Mouse (Mus musculus) cerebellum, adult 2 months (tissue): ENCODE results near the gene Tmem9b. TPM values are rescaled to one million over a fixed set of nuclear protein-coding genes. Genes with fewer than 3 reads are reported as not detected.

Experiments used
- DNase-seq, 2 experiments: peaks; one replicate each; pipeline ENCODE4 v3.0.0; 2021
- H3K27ac ChIP-seq: fragments of 200-500 bp; 2 replicates; pipeline ENCODE4 v1.5.1; 2012; ENCODE audit warnings: low read length, control low read depth, inconsistent platforms; ENCODE audit not compliant: insufficient read depth
- H3K27me3 ChIP-seq: fragments of 200-500 bp; 2 replicates; pipeline ENCODE4 v1.6.1; 2012; ENCODE audit warnings: inconsistent platforms, mild to moderate bottlenecking, low read length, moderate library complexity; ENCODE audit not compliant: control insufficient read depth, insufficient read depth
- H3K4me1 ChIP-seq: fragments of 200-500 bp; 2 replicates; pipeline ENCODE4 v1.6.1; 2011; ENCODE audit warnings: low read length; ENCODE audit not compliant: control insufficient read depth, insufficient read depth
- H3K4me3 ChIP-seq: fragments of 200-500 bp; replicated peaks from 2 replicates; pipeline ENCODE3; 2011; ENCODE audit warnings: mild to moderate bottlenecking, low read depth, low read length, control low read depth; ENCODE audit not compliant: insufficient read depth
- CTCF ChIP-seq: fragments of 200-500 bp; IDR thresholded peaks from 2 replicates; pipeline ENCODE4 v1.5.1; 2011; ENCODE audit warnings: low read depth, mild to moderate bottlenecking, control low read depth, low read length, moderate library complexity, borderline replicate concordance; ENCODE audit not compliant: insufficient read depth
- POLR2A ChIP-seq: fragments of 200-500 bp; IDR thresholded peaks from 2 replicates; pipeline ENCODE4 v1.6.1; 2011; ENCODE audit warnings: low read length, control low read depth, borderline replicate concordance; ENCODE audit not compliant: insufficient read depth
- WGBS: fragments of 180-500 bp; shearing (Covaris S2); methylation state at CpG from one replicate; pipeline ENCODE4 v1.1.7; 2018; 5-methylcytosine and 5-hydroxymethylcytosine counted together
- polyA plus RNA-seq: library from polyadenylated mRNA; depleted of rRNA; stranded (reverse); fragments of >200 nt; gene quantifications from 2 replicates; pipeline ENCODE4 v1.2.3, GENCODE M21; 2012

Tmem9b gene
- polyA plus RNA-seq, 1 experiment, result 140 TPM

DNA sequence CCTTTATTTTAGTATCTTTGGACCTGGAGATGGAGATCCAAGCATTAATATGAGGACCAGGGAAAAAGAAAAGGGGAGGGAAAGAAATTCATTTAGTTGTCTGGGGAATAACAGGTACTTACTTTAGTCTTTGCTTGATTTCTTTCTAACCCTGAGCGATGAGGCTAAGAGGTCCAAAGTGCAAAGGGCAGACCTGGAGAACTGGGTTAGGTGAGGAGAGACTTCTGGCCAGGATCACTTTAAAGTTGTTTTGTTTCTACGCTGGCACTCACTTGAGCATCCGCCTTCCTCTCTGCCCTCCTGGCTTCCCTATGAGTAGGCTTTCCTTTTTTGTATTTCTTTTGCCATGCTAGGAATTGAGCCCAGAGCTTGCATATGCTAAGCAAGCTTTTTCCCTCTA, 3.6 kb upstream of the Tmem9b start:
- Histone ChIP-seq H3K27me3 (no peaks in the 10 kb centered on the region; the same call in 1 of the 2 replicates), H3K27ac (no peak overlapping the region), H3K4me3 (no peak overlapping the region), H3K4me1 (no peaks in the 10 kb centered on the region)
- WGBS, result 95% methylated on average over 3 of the region's 3 CpGs
- TF ChIP-seq CTCF, result no peak
- no peak for TF ChIP-seq POLR2A
- DNase-seq, result no peak

DNA sequence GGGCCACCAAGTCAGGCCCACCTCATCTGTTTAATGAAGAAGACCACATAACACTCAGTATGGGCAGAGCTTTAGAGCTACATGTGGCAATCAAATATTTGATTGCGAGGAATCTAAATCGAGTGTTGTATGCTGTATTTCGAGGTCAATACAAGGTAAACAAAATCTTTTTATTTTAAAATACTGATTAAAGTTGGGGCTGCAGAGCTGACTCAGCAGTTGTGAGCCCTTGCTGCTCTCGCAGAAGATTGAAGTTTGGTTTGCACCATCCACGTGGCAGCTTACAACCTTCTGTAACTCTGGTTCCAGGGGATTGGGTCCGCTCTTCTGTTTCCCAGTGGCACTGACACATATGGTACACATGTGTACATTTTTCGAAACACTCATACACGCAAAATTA, 1.4 kb upstream of the Tmem9b start:
- H3K27me3 ChIP-seq, result no peaks in the 10 kb centered on the region; the same call in 1 of the 2 replicates
- 93% methylated on average over 8 of the region's 8 CpGs for WGBS

DNA sequence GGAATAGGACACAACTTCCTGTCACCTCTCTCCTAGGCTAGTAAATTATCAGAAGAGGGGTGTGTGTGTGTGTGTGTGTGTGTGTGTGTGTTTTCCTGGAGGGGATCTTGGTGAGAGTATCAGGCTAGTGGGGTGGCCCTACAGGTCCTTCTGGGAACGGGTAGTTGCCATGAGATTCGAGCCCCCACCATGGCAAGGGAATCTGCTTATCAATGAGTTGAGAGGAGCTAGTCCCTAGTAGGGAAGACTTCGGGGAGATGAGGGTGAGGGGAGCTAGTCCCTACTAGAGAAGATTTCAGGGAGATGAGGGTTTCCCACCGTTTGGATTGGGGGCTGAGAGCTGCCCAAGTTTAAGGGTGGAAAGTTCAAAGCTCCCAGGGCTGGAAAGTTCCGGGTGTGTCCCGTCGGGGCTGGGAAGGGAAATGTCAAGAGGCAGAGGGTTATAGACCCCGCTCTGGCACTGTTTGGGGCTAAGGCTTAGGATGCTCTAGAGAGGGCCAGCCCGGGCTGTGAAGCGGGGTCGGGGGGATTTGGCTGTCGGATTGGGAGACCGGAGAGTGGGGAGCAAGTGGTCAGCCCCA, 1.2 kb downstream of the Tmem9b start:
- TF ChIP-seq CTCF, result no peak
- H3K4me3 ChIP-seq, result peak overlapping the region; percentile 96
- 1% methylated on average over 13 of the region's 13 CpGs for WGBS
- H3K27ac ChIP-seq, result peak overlapping the region; percentile 94
- H3K4me1 ChIP-seq, result peaks cover 2% of the 10 kb centered on the region; the same call in 1 of the 2 replicates
- DNase-seq, result no peak
- H3K27me3 ChIP-seq, result no peaks in the 10 kb centered on the region; the same call in 1 of the 2 replicates

More for the DNA sequence above, 1.4 kb upstream of the Tmem9b start:
- no peak overlapping the region for H3K27ac ChIP-seq
- TF ChIP-seq CTCF, result no peak
- TF ChIP-seq POLR2A, result no peak
- no peak for DNase-seq
- H3K4me1 ChIP-seq, result peaks cover 2% of the 10 kb centered on the region; the same call in 1 of the 2 replicates
- no peak overlapping the region for H3K4me3 ChIP-seq

DNA sequence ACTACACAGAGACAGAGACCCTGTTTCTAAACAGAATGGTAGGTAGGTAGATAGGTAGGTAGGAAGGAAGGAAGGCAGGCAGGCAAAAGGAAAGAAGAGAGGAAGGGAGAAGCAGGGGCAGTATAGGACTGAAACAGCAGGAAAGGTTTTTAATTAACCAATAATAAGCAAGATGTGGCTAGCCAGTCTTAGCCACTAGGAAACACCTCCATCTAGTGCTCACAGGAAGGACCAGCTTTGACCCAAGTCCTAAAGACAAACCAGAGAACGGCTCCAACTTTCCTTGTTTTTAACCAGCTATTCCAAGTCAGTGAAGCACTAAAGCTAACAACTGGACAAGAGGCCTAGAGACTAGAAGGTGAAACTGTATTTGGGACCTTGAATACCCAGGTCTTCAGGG, 4.9 kb downstream of the Tmem9b start:
- TF ChIP-seq POLR2A (no peak), CTCF (no peak)
- WGBS, result 49% methylated on average over 1 of the region's 1 CpGs
- no peaks in the 10 kb centered on the region; the same call in 1 of the 2 replicates for H3K27me3 ChIP-seq
- no peak overlapping the region for H3K4me3 ChIP-seq
- no peak for DNase-seq
- H3K4me1 ChIP-seq, result peaks cover 2% of the 10 kb centered on the region; the same call in 1 of the 2 replicates
- no peak overlapping the region for H3K27ac ChIP-seq

DNA sequence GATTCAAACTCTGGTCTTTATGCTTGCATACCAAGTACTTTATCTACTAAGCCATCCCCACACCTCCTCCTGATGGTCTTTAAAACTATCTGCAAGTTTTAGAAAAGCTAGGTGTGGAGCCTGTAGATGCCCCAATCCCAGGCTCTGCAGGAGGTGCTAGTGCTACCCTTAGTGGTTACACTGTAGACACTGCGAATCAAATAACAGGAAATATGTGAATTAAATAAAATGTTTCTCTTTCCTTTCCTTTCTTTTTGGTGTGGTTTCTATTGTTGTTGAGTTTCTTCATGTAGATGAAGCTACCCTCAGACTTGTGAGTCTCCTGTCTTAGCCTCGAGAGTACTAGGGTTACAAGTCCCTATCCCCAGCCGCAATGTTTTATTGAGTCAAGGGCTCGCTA, 11.0 kb downstream of the Tmem9b start:
- H3K4me3 ChIP-seq, result no peak overlapping the region
- H3K4me1 ChIP-seq, result no peaks in the 10 kb centered on the region
- no peak overlapping the region for H3K27ac ChIP-seq
- no peak for TF ChIP-seq POLR2A
- TF ChIP-seq CTCF, result no peak
- WGBS, result 90% methylated on average over 4 of the region's 4 CpGs
- no peak for DNase-seq
- no peaks in the 10 kb centered on the region for H3K27me3 ChIP-seq

DNA sequence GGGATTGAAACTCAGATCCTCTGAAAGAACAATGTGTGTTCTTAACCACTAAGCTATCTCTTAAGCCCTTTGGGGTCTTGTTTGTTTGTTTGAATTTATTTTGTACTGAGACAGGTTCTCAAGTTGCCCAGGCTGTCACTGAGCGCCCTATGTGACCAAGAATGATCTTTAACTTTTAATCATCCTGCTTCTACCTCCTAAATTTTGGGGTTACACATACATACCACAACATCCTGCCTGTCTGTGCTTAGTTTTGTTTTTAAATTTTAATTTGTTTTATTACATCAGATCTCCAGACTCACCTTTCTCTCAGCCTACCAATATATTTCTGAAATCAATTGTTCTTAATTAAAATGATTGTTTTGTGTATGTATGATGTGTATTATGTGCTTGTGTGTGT, 11.6 kb downstream of the Tmem9b start:
- no peaks in the 10 kb centered on the region for H3K4me1 ChIP-seq
- 100% methylated on average over 1 of the region's 1 CpGs for WGBS

DNA sequence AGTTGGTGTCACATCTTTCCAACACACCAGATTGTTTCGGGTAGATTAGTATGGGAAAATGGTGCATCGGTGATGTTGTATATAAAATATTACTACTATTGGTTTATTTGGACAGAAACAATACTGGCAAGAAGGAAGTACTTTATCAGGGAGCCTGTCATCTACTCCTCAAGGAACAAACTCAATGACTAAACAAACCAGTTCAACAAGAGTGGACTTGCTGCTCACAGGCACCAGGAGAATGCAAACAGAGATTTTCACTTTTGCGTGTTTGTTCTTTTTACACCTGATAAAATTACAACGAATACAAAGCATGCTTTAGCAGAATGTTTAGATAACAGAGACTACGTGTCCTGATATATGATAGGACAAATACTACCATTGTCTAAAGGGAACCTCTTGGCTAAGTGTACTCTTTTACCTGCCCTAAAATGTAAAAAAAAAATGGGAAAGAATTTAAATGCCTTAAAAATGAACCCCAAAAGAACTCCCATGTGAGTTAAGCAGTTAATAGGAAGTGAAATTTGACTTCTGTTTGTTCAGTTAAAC, 12.8 kb downstream of the Tmem9b start:
- Histone ChIP-seq H3K27me3 (no peaks in the 10 kb centered on the region), H3K27ac (no peak overlapping the region), H3K4me1 (no peaks in the 10 kb centered on the region), H3K4me3 (no peak overlapping the region)
- DNase-seq, result no peak
- WGBS, result 96% methylated on average over 5 of the region's 5 CpGs
- no peak for TF ChIP-seq POLR2A
- no peak for TF ChIP-seq CTCF

More for the DNA sequence above, 11.6 kb downstream of the Tmem9b start:
- Histone ChIP-seq H3K27me3 (no peaks in the 10 kb centered on the region), H3K4me3 (no peak overlapping the region), H3K27ac (no peak overlapping the region)
- TF ChIP-seq POLR2A, result no peak
- no peak for TF ChIP-seq CTCF
- DNase-seq, result no peak

DNA sequence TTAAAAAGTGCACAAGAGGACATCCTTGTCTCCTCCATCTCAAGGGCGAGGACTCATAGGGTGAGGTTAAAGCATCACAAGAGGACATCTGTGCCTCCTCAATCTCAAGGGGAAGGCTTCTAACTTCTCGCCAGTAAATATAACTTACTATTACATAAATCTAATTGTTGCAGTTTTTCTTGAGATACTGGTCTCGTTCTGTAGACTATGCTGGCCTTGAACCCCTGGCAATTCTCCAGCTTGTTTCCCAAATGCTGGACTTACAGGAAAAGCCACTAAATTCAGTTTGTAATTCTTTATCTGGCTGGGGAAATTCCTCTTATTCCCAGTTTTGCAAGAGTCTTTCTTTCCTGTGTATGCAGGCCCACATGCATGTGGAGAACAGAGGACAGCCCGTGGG, 17.9 kb downstream of the Tmem9b start:
- Histone ChIP-seq H3K27me3 (no peaks in the 10 kb centered on the region), H3K4me1 (no peaks in the 10 kb centered on the region), H3K27ac (no peak overlapping the region), H3K4me3 (no peak overlapping the region)
- 89% methylated on average over 4 of the region's 4 CpGs for WGBS
- DNase-seq, result no peak
- TF ChIP-seq CTCF, result no peak
- no peak for TF ChIP-seq POLR2A
